8 mouse cellular contexts compared by ENCODE assay signal in genomic region chr2:59600123-59600840, GRCm38 (mm10). TPM values are rescaled to one million over a fixed set of nuclear protein-coding genes. Genes with fewer than 3 reads are reported as not detected.
DNase-seq lines count a peak whose midpoint lies in the region; ATAC-seq lines count a peak whose summit lies in the region.

No protein-coding gene starts in this region.

- no peak overlapping the region for H3K4me2 ChIP-seq in lung, embryonic 16.5 days (ENCODE audit: low read depth, low read length)
- H3K4me2 ChIP-seq in kidney, embryonic 15.5 days, result peak overlapping the region; percentile 40

- peak; percentile 37; the same call in 1 of the 2 replicates for ATAC-seq in lung, embryonic 16.5 days (ENCODE audit: low read depth)
- ATAC-seq in kidney, embryonic 15.5 days (replicated peaks; ENCODE audit: low FRiP score), result peak; percentile 77

- H3K9me3 ChIP-seq in lung, embryonic 16.5 days (ENCODE audit: control insufficient read depth, low read length), result no peaks in the 10 kb centered on the region
- no peaks in the 10 kb centered on the region for H3K9me3 ChIP-seq in heart, embryonic 10.5 days
- H3K9me3 ChIP-seq in kidney, embryonic 15.5 days (replicated peaks), result no peaks in the 10 kb centered on the region

- no peaks in the 10 kb centered on the region for H3K27me3 ChIP-seq in lung, embryonic 16.5 days (ENCODE audit: control insufficient read depth, insufficient read depth, low read depth, low read length)
- no peaks in the 10 kb centered on the region for H3K27me3 ChIP-seq in heart, embryonic 10.5 days (ENCODE audit: insufficient read depth, poor library complexity, severe bottlenecking)
- no peaks in the 10 kb centered on the region for H3K27me3 ChIP-seq in kidney, embryonic 15.5 days

- no peak overlapping the region for H3K27ac ChIP-seq in lung, embryonic 16.5 days (ENCODE audit: low read length)
- peak overlapping the region; percentile 62 for H3K27ac ChIP-seq in heart, embryonic 10.5 days
- peak overlapping the region; percentile 84 for H3K27ac ChIP-seq in kidney, embryonic 15.5 days

- WGBS in lung, embryonic 16.5 days, result 55% methylated on average over 19 of the region's 19 CpGs
- 76% methylated on average over 19 of the region's 19 CpGs for WGBS in heart, embryonic 10.5 days
- WGBS in kidney, embryonic 15.5 days, result 19% methylated on average over 19 of the region's 19 CpGs

- H3K36me3 ChIP-seq in lung, embryonic 16.5 days (ENCODE audit: control insufficient read depth, insufficient read depth, low read length), result no peaks in the 10 kb centered on the region
- no peaks in the 10 kb centered on the region for H3K36me3 ChIP-seq in heart, embryonic 10.5 days
- H3K36me3 ChIP-seq in kidney, embryonic 15.5 days, result no peaks in the 10 kb centered on the region

- H3K4me3 ChIP-seq in lung, embryonic 16.5 days (ENCODE audit: low read length), result no peak overlapping the region
- H3K4me3 ChIP-seq in heart, embryonic 10.5 days, result no peak overlapping the region
- H3K4me3 ChIP-seq in kidney, embryonic 15.5 days (replicated peaks), result 0 out of 2 replicates have a peak overlapping the region, but pooled peaks have one; percentile 2

- no peak for DNase-seq in lung, postnatal 25 days (ENCODE audit: low spot score)
- peak; percentile 73 for DNase-seq in embryo, embryonic 11 days
- DNase-seq in heart, embryonic 10.5 days (ENCODE audit: low spot score), result no peak
- peak; percentile 29 for DNase-seq in ovary, adult 18-20 months (ENCODE audit: low spot score)
- DNase-seq in thymus, postnatal 25 days, result no peak
- DNase-seq in layer of hippocampus, postnatal 25 days (ENCODE audit: extremely low spot score in 1 of 2, low spot score in 1 of 2), result no peak

- no peak overlapping the region for H3K9ac ChIP-seq in lung, embryonic 16.5 days (ENCODE audit: low read length)
- no peak overlapping the region for H3K9ac ChIP-seq in kidney, embryonic 15.5 days

- peaks cover 14% of the 10 kb centered on the region for H3K4me1 ChIP-seq in lung, embryonic 16.5 days (replicated peaks; ENCODE audit: control insufficient read depth, insufficient read depth, low read length)
- peaks cover 22% of the 10 kb centered on the region for H3K4me1 ChIP-seq in heart, embryonic 10.5 days
- peaks cover 40% of the 10 kb centered on the region for H3K4me1 ChIP-seq in kidney, embryonic 15.5 days

RNA-seq across cellular contexts. Expression of gene Tanc1, which starts 11.6 kb away (rescaled TPM):
- 33.2 and 35.2 TPM in 2 replicates for polyA plus RNA-seq in lung, embryonic 16.5 days (2015; fragmentation: Nextera tagmentation; extraction: Ambion mirVana)
- 40.7 and 41.3 TPM in 2 replicates for polyA plus RNA-seq in heart, embryonic 10.5 days (2016; fragmentation: Nextera tagmentation; extraction: Ambion mirVana)
- polyA plus RNA-seq in kidney, embryonic 15.5 days (2015; fragmentation: Nextera tagmentation; extraction: Ambion mirVana), result 50.2 and 58.3 TPM in 2 replicates
- total RNA-seq in layer of hippocampus, postnatal 25 days (2021), result 100 to 1,000 TPM in 1 of 2 experiments, 10 to 100 TPM in 1; 93.6 to 107 TPM

Comparison
In these comparisons a context has a peak if more than half of its experiments do, and no peak if none do; other contexts are left out.
1. DNase-seq: peak in embryo, embryonic 11 days (single experiment) and ovary, adult 18-20 months (single experiment); none in lung, postnatal 25 days (single experiment), heart, embryonic 10.5 days (single experiment), thymus, postnatal 25 days (single experiment) and layer of hippocampus, postnatal 25 days (0 of 2).